Mouse (Mus musculus) cerebellum, adult 2 months (tissue): ENCODE data around the gene Il1rapl1. TPM values are rescaled to one million over a fixed set of nuclear protein-coding genes. Genes with fewer than 3 reads are reported as not detected.

ENCODE experiments used
- DNase-seq, 2 experiments: peaks; one replicate each; pipeline ENCODE4 v3.0.0; 2021
- H3K27ac ChIP-seq: fragments of 200-500 bp; 2 replicates; pipeline ENCODE4 v1.5.1; 2012; ENCODE audit warnings: low read length, control low read depth, inconsistent platforms; ENCODE audit not compliant: insufficient read depth
- H3K27me3 ChIP-seq: fragments of 200-500 bp; 2 replicates; pipeline ENCODE4 v1.6.1; 2012; ENCODE audit warnings: inconsistent platforms, mild to moderate bottlenecking, low read length, moderate library complexity; ENCODE audit not compliant: control insufficient read depth, insufficient read depth
- H3K4me1 ChIP-seq: fragments of 200-500 bp; 2 replicates; pipeline ENCODE4 v1.6.1; 2011; ENCODE audit warnings: low read length; ENCODE audit not compliant: control insufficient read depth, insufficient read depth
- H3K4me3 ChIP-seq: fragments of 200-500 bp; replicated peaks from 2 replicates; pipeline ENCODE3; 2011; ENCODE audit warnings: mild to moderate bottlenecking, low read depth, low read length, control low read depth; ENCODE audit not compliant: insufficient read depth
- CTCF ChIP-seq: fragments of 200-500 bp; IDR thresholded peaks from 2 replicates; pipeline ENCODE4 v1.5.1; 2011; ENCODE audit warnings: low read depth, mild to moderate bottlenecking, control low read depth, low read length, moderate library complexity, borderline replicate concordance; ENCODE audit not compliant: insufficient read depth
- POLR2A ChIP-seq: fragments of 200-500 bp; IDR thresholded peaks from 2 replicates; pipeline ENCODE4 v1.6.1; 2011; ENCODE audit warnings: low read length, control low read depth, borderline replicate concordance; ENCODE audit not compliant: insufficient read depth
- WGBS: fragments of 180-500 bp; shearing (Covaris S2); methylation state at CpG from one replicate; pipeline ENCODE4 v1.1.7; 2018; 5-methylcytosine and 5-hydroxymethylcytosine counted together
- polyA plus RNA-seq: library from polyadenylated mRNA; depleted of rRNA; stranded (reverse); fragments of >200 nt; gene quantifications from 2 replicates; pipeline ENCODE4 v1.2.3, GENCODE M21; 2012

The Il1rapl1 gene
- polyA plus RNA-seq, 1 experiment: 2.5 TPM

DNA sequence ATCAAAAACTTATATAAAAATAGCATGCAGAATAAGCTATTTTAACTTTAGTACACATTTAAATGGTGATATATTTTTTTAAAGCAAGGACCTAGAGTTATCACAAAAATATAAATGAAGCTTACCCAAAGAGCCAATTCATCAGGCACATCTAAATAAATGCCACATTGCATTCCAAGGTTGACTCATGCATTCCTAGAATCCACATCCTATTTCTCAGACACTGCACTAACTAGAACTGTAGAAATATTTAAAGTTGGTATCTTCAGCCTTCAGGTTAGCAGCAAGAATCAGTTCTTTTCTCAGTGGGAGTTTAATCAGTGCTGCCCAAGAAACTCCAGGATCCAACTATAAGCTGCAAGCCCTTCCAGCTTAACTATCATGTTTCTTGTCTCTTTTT is 223.5 kb downstream of the Il1rapl1 start:
- H3K27ac ChIP-seq: no peak overlapping the region
- no peak overlapping the region for H3K4me3 ChIP-seq
- DNase-seq: no peak
- TF ChIP-seq CTCF (no peak), POLR2A (no peak)
- H3K27me3 ChIP-seq: no peaks in the 10 kb centered on the region
- H3K4me1 ChIP-seq: no peaks in the 10 kb centered on the region

DNA sequence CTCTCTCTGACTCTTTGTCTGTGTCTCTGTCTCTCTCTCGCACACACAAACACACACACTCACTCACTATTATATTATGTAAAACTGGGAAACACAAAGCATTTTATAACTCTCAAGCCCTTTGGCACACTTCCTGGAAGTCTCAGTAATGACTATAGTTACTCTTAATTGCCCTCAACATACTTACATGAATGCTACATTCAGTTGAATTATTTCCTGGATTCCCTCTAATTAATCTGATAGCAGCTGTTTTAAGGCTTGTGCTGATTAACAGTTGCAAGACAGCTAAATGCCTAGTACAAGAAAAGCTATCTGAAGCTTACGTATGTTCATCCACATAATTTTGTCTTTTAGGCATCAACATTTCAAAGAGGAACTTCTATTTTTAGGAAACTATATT is 261.3 kb downstream of the Il1rapl1 start:
- WGBS: 70% methylated on average over 2 of the region's 2 CpGs
- H3K27ac ChIP-seq: no peak overlapping the region
- H3K4me3 ChIP-seq: no peak overlapping the region
- DNase-seq: no peak
- H3K27me3 ChIP-seq: no peaks in the 10 kb centered on the region
- no peaks in the 10 kb centered on the region for H3K4me1 ChIP-seq
- TF ChIP-seq CTCF (no peak), POLR2A (no peak)

DNA sequence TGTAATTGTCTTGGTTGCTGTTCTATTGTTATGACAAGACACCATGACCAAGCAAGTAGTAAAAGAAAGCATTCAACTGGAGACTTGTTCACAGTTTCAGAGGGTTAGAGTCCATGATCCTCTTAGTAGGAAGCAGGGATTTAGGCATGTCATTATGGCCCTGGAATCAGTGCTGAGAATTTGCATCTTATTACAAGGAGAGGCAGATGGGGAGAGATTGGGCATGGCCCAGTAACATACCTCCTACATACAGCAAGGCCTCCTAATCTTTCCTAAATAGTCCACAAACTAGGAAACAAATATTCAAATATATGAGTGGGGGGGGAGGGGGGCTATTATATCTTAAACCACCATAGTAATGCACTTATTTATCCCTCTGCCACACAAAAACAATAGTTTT is 301.6 kb downstream of the Il1rapl1 start:
- TF ChIP-seq CTCF (no peak), POLR2A (no peak)
- Histone ChIP-seq H3K27ac (no peak overlapping the region), H3K4me3 (no peak overlapping the region), H3K4me1 (no peaks in the 10 kb centered on the region), H3K27me3 (no peaks in the 10 kb centered on the region)
- no peak for DNase-seq

DNA sequence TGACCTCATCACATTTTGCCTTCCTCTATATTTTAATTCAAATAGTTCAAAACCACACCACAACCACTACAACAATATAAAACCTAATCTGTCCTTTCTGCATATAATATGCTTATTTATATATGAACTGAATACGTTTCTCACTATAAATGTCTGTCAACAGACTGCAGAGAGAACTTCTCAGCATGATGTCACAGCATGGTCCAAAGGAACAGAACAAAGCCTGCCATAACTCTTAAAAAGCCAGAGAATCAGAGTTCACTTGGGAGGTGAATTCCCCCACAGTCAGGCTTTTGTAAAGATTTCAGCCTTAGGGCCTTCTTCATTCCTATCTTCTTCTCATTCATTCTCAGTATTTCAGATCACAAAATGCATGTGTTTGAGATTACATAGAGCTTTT is 307.7 kb downstream of the Il1rapl1 start:
- TF ChIP-seq CTCF (no peak), POLR2A (no peak)
- no peaks in the 10 kb centered on the region for H3K27me3 ChIP-seq

DNA sequence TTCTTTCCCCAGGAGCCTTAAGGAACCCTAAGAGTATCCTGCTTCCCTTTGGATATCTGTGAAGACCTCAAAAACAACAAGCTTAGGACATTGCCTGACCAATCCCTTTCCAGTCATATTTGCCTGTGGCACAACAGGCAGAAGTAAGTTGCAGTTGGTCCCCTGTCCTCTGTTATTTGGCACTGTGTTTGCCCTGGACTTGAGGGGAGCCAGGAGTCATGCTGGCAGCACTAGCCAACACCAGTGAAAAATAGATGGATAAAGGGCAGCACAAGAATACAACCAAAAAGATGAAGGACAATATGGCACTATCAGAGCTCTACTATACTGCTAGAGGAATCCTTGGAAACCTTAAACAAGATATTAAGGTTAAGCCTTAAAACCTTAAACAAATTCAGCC is 322.4 kb downstream of the Il1rapl1 start:
- Histone ChIP-seq H3K4me1 (no peaks in the 10 kb centered on the region), H3K4me3 (no peak overlapping the region), H3K27me3 (no peaks in the 10 kb centered on the region), H3K27ac (no peak overlapping the region)
- DNase-seq: peak; percentile 25 to 65
- TF ChIP-seq POLR2A (no peak), CTCF (no peak)

More for the DNA sequence above, 307.7 kb downstream of the Il1rapl1 start:
- H3K27ac ChIP-seq: no peak overlapping the region
- peak; percentile 27 to 63 for DNase-seq
- H3K4me1 ChIP-seq: no peaks in the 10 kb centered on the region
- WGBS: 7% methylated on average over 1 of the region's 1 CpGs
- no peak overlapping the region for H3K4me3 ChIP-seq

DNA sequence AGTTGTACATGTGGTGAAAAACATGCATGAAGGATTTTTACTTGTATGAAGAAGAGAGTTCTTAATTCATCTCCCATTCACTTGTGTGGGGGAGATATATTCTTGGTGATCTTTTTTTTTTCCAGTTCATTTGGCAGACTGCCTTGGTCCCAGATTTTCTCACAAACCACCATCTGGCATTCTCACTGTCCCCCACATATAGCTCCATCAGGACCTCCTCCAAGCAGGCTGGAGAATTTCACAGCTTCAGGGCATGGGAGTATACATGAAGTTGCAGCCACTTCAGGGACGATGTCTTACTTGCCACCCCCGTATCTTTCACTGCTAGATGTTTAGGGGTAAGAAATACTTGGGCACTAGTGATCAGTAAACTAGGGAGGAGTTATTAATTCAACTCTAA is 404.9 kb downstream of the Il1rapl1 start:
- TF ChIP-seq CTCF: no peak
- TF ChIP-seq POLR2A: no peak
- no peak overlapping the region for H3K27ac ChIP-seq
- no peaks in the 10 kb centered on the region for H3K4me1 ChIP-seq
- no peak overlapping the region for H3K4me3 ChIP-seq
- H3K27me3 ChIP-seq: no peaks in the 10 kb centered on the region
- 9% methylated on average over 2 of the region's 2 CpGs for WGBS
- DNase-seq: peak; percentile 54 to 83

DNA sequence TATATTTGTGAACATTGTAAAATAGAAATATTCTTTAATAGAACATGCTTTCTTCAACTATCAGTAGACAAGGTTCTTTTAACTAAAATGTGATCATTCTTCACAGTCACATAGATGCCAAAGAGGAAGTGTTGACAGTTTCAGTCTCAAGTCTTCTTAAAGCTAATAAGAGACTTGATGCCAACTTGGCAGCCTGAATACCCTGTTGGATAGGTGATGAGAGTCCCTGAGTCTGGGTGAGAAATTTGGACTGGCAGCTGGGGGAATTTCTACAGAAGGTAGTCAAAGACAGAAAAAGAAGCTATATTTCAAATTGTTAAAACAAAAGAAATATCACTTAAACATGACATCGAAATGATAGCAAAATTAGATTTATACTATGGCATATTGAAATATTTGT is 451.6 kb downstream of the Il1rapl1 start:
- DNase-seq: peak in 1 of 2 experiments; percentile 14
- Histone ChIP-seq H3K4me1 (no peaks in the 10 kb centered on the region), H3K27ac (no peak overlapping the region), H3K4me3 (no peak overlapping the region), H3K27me3 (no peaks in the 10 kb centered on the region)
- 62% methylated on average over 1 of the region's 1 CpGs for WGBS
- TF ChIP-seq POLR2A (no peak), CTCF (no peak)

DNA sequence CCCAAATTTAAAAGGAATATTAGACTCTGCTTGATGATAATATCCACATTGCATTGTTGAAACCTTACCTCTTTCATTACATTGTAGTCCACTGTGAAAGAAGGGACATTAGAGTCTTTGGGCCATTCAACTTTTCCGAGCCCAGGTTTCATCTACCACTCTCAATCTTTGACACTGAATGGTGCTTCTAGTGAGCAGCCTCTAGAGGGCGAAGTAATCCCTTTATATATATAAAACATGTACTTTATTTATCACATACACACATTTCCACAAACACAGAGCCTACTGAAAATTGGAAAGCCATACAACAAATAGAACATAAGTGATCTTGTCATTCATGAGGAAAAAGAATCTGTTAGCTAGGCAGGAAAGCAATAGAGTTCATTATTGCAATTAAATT is 459.8 kb downstream of the Il1rapl1 start:
- Histone ChIP-seq H3K27me3 (no peaks in the 10 kb centered on the region), H3K27ac (no peak overlapping the region), H3K4me3 (no peak overlapping the region), H3K4me1 (no peaks in the 10 kb centered on the region)
- TF ChIP-seq POLR2A: no peak
- WGBS: 23% methylated on average over 2 of the region's 2 CpGs
- peak in 1 of 2 experiments; percentile 32 for DNase-seq

DNA sequence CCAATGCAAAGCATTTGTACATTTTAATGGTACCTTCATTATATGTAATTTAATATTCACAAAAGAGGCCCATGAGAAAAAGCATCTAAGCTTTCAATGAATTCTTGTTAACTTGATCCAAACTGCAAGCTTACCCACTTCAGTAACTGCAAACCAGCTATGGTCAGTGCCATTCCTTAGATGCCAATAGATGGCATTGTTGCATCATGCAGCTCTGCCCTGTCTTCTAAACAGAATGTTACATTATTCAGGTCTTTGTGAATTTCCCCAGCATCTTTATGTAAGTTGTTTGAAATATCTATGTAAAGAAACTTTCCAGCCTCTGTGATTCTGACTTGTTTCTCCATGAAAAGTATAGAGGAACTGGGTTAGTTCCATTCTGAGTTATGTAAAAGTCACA is 514.5 kb downstream of the Il1rapl1 start:
- Histone ChIP-seq H3K27me3 (no peaks in the 10 kb centered on the region), H3K4me1 (no peaks in the 10 kb centered on the region), H3K27ac (no peak overlapping the region), H3K4me3 (no peak overlapping the region)
- TF ChIP-seq POLR2A (no peak), CTCF (no peak; the same call in 1 of the 2 replicates)
- DNase-seq: peak in 1 of 2 experiments; percentile 16
